Mouse (Mus musculus) cortical plate, adult 2 months (tissue): ENCODE measurements at regions not wholly inside any gene's neighbourhood (a gene's known extent, or its start where the extent isn't known, plus 50 kb on each side); places are given as distances from the start of the nearest gene placed in this dataset.

Source experiments
- CTCF ChIP-seq: fragments of 200-500 bp; IDR thresholded peaks from 2 replicates; pipeline ENCODE4 v1.5.1; 2011; ENCODE audit warnings: mild to moderate bottlenecking, control low read depth, low read length; ENCODE audit not compliant: insufficient read depth; ENCODE audit errors: extremely low read depth
- POLR2A ChIP-seq: fragments of 200-500 bp; IDR thresholded peaks from 2 replicates; pipeline ENCODE4 v1.6.1; 2011; ENCODE audit warnings: mild to moderate bottlenecking, low read length, control low read depth; ENCODE audit not compliant: insufficient read depth; ENCODE audit errors: extremely low read depth

GRCm38 (mm10) chr9:43972290-43972689 lies 70.9 kb upstream of the Thy1 start:
- TF ChIP-seq CTCF (peak; percentile 85), POLR2A (no peak)
